Mouse (Mus musculus): ENCODE measurements at regions not wholly inside any gene's neighbourhood (a gene's known extent, or its start where the extent isn't known, plus 50 kb on each side); places are given as distances from the start of the nearest gene placed in this dataset.

DNA sequence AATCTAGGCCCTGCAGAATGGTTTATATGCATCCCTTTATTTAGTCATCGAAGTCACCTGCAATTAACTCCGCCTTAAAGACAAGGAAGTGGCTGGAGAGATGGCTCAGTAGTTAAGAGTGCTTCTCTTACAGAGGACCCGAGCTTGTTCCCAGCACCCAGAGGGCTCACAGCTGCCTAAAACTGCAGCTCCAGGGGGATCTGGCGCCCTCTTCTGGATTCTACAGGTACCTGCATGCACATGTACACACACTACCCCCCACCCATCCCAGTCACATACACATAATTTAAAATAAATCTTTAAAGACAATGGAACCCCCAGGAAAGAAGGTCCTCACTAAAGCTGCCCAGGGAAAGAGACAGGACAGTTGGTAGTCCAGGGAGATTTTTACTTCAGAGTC is 148.5 kb upstream of the Tsc22d1 start:
- no peak for DNase-seq (ENCODE audit: low spot score)
- 0 out of 2 replicates have a peak, but pooled peaks have one; percentile 26 for ATAC-seq (ENCODE audit: low FRiP score, low TSS enrichment)

DNA sequence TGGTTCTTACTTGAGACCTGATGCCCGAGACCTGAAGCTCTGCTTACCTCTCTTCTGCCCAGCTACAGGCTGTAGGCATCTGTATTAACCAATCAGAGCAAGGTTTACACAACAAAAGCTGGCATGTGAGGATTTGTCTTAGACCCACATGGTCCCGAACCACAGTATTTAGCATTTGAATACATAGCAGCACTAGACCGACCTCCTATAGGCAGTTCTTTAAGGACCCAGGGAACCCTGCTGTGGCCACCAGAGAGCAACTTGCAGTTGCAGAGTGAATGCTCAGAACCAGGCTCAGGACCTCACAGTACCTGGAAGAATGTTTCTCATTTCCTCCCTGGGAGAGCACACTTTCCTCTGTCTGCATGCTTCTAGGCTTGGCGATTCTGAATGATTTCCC is 147.7 kb upstream of the Tsc22d1 start:
- ATAC-seq (ENCODE audit: low FRiP score, low TSS enrichment) (no peak), DNase-seq (ENCODE audit: low spot score) (no peak)
- H3K4me2 ChIP-seq (replicated peaks; ENCODE audit: low read depth): no peak overlapping the region
- H3K9me3 ChIP-seq (ENCODE audit: control insufficient read depth, low read length): no peaks in the 10 kb centered on the region
- H3K4me1 ChIP-seq (replicated peaks; ENCODE audit: control insufficient read depth, insufficient read depth): no peaks in the 10 kb centered on the region
- no peaks in the 10 kb centered on the region for H3K27me3 ChIP-seq (ENCODE audit: control insufficient read depth, insufficient read depth, low read length)
- 55% methylated on average over 4 of the region's 4 CpGs for WGBS
- no peak overlapping the region for H3K27ac ChIP-seq (replicated peaks)
- TF ChIP-seq EP300 (optimal IDR thresholded peaks at IDR 0.05) (no peak), CTCF (IDR thresholded peaks at IDR 0.05; ENCODE audit: low read depth) (no peak)
- H3K4me3 ChIP-seq (ENCODE audit: low read depth, low read length): no peak overlapping the region
- no peak overlapping the region for H3K9ac ChIP-seq (ENCODE audit: low read length)
- no peaks in the 10 kb centered on the region for H3K36me3 ChIP-seq (ENCODE audit: control insufficient read depth, insufficient read depth, low read length)

More for the DNA sequence above, 148.5 kb upstream of the Tsc22d1 start:
- no peak overlapping the region for H3K9ac ChIP-seq (ENCODE audit: low read length)
- TF ChIP-seq CTCF (IDR thresholded peaks at IDR 0.05; ENCODE audit: low read depth): peak; percentile 36; the same call in 1 of the 2 replicates
- no peak for TF ChIP-seq EP300 (optimal IDR thresholded peaks at IDR 0.05)
- H3K4me1 ChIP-seq (replicated peaks; ENCODE audit: control insufficient read depth, insufficient read depth): no peaks in the 10 kb centered on the region
- H3K9me3 ChIP-seq (ENCODE audit: control insufficient read depth, low read length): no peaks in the 10 kb centered on the region
- no peaks in the 10 kb centered on the region for H3K27me3 ChIP-seq (ENCODE audit: control insufficient read depth, insufficient read depth, low read length)
- no peak overlapping the region for H3K27ac ChIP-seq (replicated peaks)
- H3K4me2 ChIP-seq (replicated peaks; ENCODE audit: low read depth): no peak overlapping the region
- no peak overlapping the region for H3K4me3 ChIP-seq (ENCODE audit: low read depth, low read length)
- H3K36me3 ChIP-seq (ENCODE audit: control insufficient read depth, insufficient read depth, low read length): no peaks in the 10 kb centered on the region
- WGBS: 85% methylated on average over 4 of the region's 4 CpGs

DNA sequence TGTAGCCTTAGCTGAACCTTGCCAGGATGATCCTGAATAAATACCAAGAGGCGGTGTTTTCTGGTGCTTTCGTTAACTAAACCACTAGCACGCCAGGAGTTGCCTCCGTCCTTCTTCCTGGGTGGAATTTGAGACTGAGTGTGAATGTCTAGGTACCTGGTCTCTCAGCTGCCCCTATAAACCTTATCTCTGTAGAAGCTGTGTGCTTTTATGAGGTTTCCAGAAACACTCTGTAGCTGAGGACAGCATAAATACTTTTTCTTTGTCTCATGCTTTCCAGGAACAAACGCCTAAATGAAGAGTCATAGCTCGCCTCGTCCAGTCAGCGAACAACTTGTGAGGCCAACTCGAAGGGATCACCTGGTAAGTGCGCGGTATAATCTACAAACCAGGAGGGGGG is 143.6 kb upstream of the Tsc22d1 start:
- Histone ChIP-seq H3K9ac (ENCODE audit: low read length) (no peak overlapping the region), H3K27me3 (ENCODE audit: control insufficient read depth, insufficient read depth, low read length) (no peaks in the 10 kb centered on the region), H3K4me2 (replicated peaks; ENCODE audit: low read depth) (no peak overlapping the region), H3K4me1 (replicated peaks; ENCODE audit: control insufficient read depth, insufficient read depth) (no peaks in the 10 kb centered on the region), H3K9me3 (ENCODE audit: control insufficient read depth, low read length) (no peaks in the 10 kb centered on the region), H3K36me3 (ENCODE audit: control insufficient read depth, insufficient read depth, low read length) (no peaks in the 10 kb centered on the region), H3K27ac (replicated peaks) (no peak overlapping the region), H3K4me3 (ENCODE audit: low read depth, low read length) (no peak overlapping the region)
- ATAC-seq (ENCODE audit: low FRiP score, low TSS enrichment): no peak
- no peak for DNase-seq (ENCODE audit: low spot score)
- TF ChIP-seq EP300 (optimal IDR thresholded peaks at IDR 0.05): no peak
- WGBS: 68% methylated on average over 11 of the region's 11 CpGs

GRCm38 (mm10) chr14:76272840-76273239 is 141.9 kb upstream of the Tsc22d1 start:
- TF ChIP-seq EP300 (optimal IDR thresholded peaks at IDR 0.05) (no peak), CTCF (IDR thresholded peaks at IDR 0.05; ENCODE audit: low read depth) (no peak)
- Histone ChIP-seq H3K4me3 (ENCODE audit: low read depth, low read length) (no peak overlapping the region), H3K9me3 (ENCODE audit: control insufficient read depth, low read length) (no peaks in the 10 kb centered on the region), H3K27ac (replicated peaks) (no peak overlapping the region), H3K4me2 (replicated peaks; ENCODE audit: low read depth) (no peak overlapping the region), H3K4me1 (replicated peaks; ENCODE audit: control insufficient read depth, insufficient read depth) (no peaks in the 10 kb centered on the region), H3K9ac (ENCODE audit: low read length) (no peak overlapping the region), H3K27me3 (ENCODE audit: control insufficient read depth, insufficient read depth, low read length) (no peaks in the 10 kb centered on the region), H3K36me3 (ENCODE audit: control insufficient read depth, insufficient read depth, low read length) (no peaks in the 10 kb centered on the region)
- DNase-seq (ENCODE audit: low spot score) (no peak), ATAC-seq (ENCODE audit: low FRiP score, low TSS enrichment) (no peak)
- 70% methylated on average over 4 of the region's 4 CpGs for WGBS

GRCm38 (mm10) chr14:76276655-76277054 is 138.1 kb upstream of the Tsc22d1 start:
- no peak; the same call in 1 of the 2 replicates for ATAC-seq (ENCODE audit: low FRiP score, low TSS enrichment)
- no peak for DNase-seq (ENCODE audit: low spot score)
- WGBS: 65% methylated on average over 9 of the region's 9 CpGs

GRCm38 (mm10) chr14:76278751-76279450 is 135.9 kb upstream of the Tsc22d1 start:
- 82% methylated on average over 17 of the region's 17 CpGs for WGBS
- H3K27ac ChIP-seq (replicated peaks): 0 out of 2 replicates have a peak overlapping the region, but pooled peaks have one; percentile 45
- H3K4me1 ChIP-seq (replicated peaks; ENCODE audit: control insufficient read depth, insufficient read depth): no peaks in the 10 kb centered on the region
- TF ChIP-seq CTCF (IDR thresholded peaks at IDR 0.05; ENCODE audit: low read depth): no peak
- TF ChIP-seq EP300 (optimal IDR thresholded peaks at IDR 0.05): no peak
- ATAC-seq (ENCODE audit: low FRiP score, low TSS enrichment) (peak; percentile 45; the same call in 1 of the 2 replicates), DNase-seq (ENCODE audit: low spot score) (no peak)
- no peak overlapping the region for H3K4me2 ChIP-seq (replicated peaks; ENCODE audit: low read depth)
- H3K4me3 ChIP-seq (ENCODE audit: low read depth, low read length): no peak overlapping the region
- H3K9ac ChIP-seq (ENCODE audit: low read length): no peak overlapping the region
- no peaks in the 10 kb centered on the region for H3K9me3 ChIP-seq (ENCODE audit: control insufficient read depth, low read length)
- H3K36me3 ChIP-seq (ENCODE audit: control insufficient read depth, insufficient read depth, low read length): no peaks in the 10 kb centered on the region
- no peaks in the 10 kb centered on the region for H3K27me3 ChIP-seq (ENCODE audit: control insufficient read depth, insufficient read depth, low read length)

More at GRCm38 (mm10) chr14:76276655-76277054, 138.1 kb upstream of the Tsc22d1 start:
- Histone ChIP-seq H3K27ac (replicated peaks) (no peak overlapping the region), H3K4me2 (replicated peaks; ENCODE audit: low read depth) (no peak overlapping the region), H3K4me1 (replicated peaks; ENCODE audit: control insufficient read depth, insufficient read depth) (no peaks in the 10 kb centered on the region), H3K36me3 (ENCODE audit: control insufficient read depth, insufficient read depth, low read length) (no peaks in the 10 kb centered on the region), H3K27me3 (ENCODE audit: control insufficient read depth, insufficient read depth, low read length) (no peaks in the 10 kb centered on the region), H3K9ac (ENCODE audit: low read length) (no peak overlapping the region), H3K4me3 (ENCODE audit: low read depth, low read length) (no peak overlapping the region), H3K9me3 (ENCODE audit: control insufficient read depth, low read length) (no peaks in the 10 kb centered on the region)
- TF ChIP-seq EP300 (optimal IDR thresholded peaks at IDR 0.05) (no peak), CTCF (IDR thresholded peaks at IDR 0.05; ENCODE audit: low read depth) (no peak)

Measured in stomach, postnatal 0 days (tissue).